Mouse (Mus musculus): ENCODE measurements at regions not wholly inside any gene's neighbourhood (a gene's known extent, or its start where the extent isn't known, plus 50 kb on each side); places are given as distances from the start of the nearest gene placed in this dataset.
"Not testable (repeated sequence)": the region's sequence is repeated elsewhere in the genome, so short reads cannot be mapped to it uniquely, and the experiment has no call there.

- DNase-seq (ENCODE audit: low read depth, low spot score) = peak; percentile 79
Measured at GRCm38 (mm10) chr8:20122067-20122925, 219.1 kb downstream of the Gm31371 start.

GRCm38 (mm10) chr8:20123545-20123944, 220.4 kb downstream of the Gm31371 start:
- DNase-seq (ENCODE audit: low read depth, low spot score) = not testable (repeated sequence)

- not testable (repeated sequence) for DNase-seq (ENCODE audit: low read depth, low spot score)
Measured at GRCm38 (mm10) chr8:20135626-20136025, 227.4 kb downstream of the Gm15319 start.

- DNase-seq (ENCODE audit: low read depth, low spot score) = not testable (repeated sequence)
Measured at GRCm38 (mm10) chr8:20145436-20145835, 217.6 kb downstream of the Gm15319 start.

GRCm38 (mm10) chr8:20151317-20152047, 211.5 kb downstream of the Gm15319 start:
- DNase-seq (ENCODE audit: low read depth, low spot score) = not testable (repeated sequence)

GRCm38 (mm10) chr8:20154091-20154490, 208.9 kb downstream of the Gm15319 start:
- not testable (repeated sequence) for DNase-seq (ENCODE audit: low read depth, low spot score)

Data from forelimb bud, embryonic 11.5 days (tissue).